Mouse (Mus musculus) lung, adult 2 months (tissue): ENCODE results near the gene Vdac1.

ENCODE experiments used
- CTCF ChIP-seq: fragments of 200-500 bp; IDR thresholded peaks from 2 replicates; pipeline ENCODE4 v1.5.1; 2011; ENCODE audit warnings: mild to moderate bottlenecking, low read length, control low read depth; ENCODE audit not compliant: insufficient read depth
- POLR2A ChIP-seq: fragments of 200-500 bp; IDR thresholded peaks from 2 replicates; pipeline ENCODE4 v1.6.1; 2011; ENCODE audit warnings: low read depth, mild to moderate bottlenecking, control low read depth, low read length, borderline replicate concordance; ENCODE audit errors: extremely low read depth

- TF ChIP-seq POLR2A (no peak), CTCF (no peak)
These were observed 28.1 kb upstream of the Vdac1 start for GRCm38 (mm10) chr11:52332421-52333118.
